Mouse (Mus musculus): ENCODE measurements at regions not wholly inside any gene's neighbourhood (a gene's known extent, or its start where the extent isn't known, plus 50 kb on each side); places are given as distances from the start of the nearest gene placed in this dataset.

GRCm38 (mm10) chr14:55392390-55392789 is 86.2 kb upstream of the Dhrs4 start:
- DNase-seq (ENCODE audit: low spot score in 2 of 2): no peak

- no peak for DNase-seq (ENCODE audit: low spot score in 2 of 2)
Observed at GRCm38 (mm10) chr14:55406146-55406545, 72.4 kb upstream of the Dhrs4 start.
